Mouse (Mus musculus): Measurements from ENCODE around the gene 1700010B08Rik.

DNA sequence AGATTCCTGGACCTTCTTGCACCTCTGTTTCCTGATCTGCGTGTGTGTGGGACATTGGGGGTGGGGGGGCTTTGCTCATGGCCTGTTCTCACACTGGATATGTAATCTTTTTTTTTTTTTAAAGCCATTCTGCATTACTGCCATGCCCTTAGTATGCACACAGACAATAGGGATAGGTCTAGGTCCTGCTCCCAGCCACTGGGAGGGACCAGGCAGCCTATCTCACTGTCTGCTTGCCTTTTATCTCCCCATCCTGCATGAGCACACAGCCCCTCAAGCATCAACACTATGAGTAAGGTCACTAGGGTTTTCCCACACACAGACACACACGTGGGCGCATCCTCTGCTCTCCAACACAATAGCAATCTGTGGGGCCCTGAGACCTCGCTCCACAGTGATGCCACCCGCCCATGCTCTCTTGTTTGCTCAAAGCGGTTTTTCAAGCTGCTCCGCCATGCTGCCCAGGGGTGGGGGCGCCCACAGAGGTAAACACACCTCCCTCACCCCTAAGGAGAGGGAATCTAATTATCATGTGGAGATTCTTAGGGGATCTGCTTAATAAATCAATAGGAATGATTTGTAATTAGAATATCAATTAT lies 4.5 kb upstream of the 1700010B08Rik start:
- TF ChIP-seq CTCF (conservative IDR thresholded peaks at IDR 0.05; ENCODE audit: low read length), result no peak
- TF ChIP-seq POU5F1 (IDR thresholded peaks at IDR 0.05; ENCODE audit: borderline replicate concordance, low read length), result no peak
